ENCODE assay signal across 8 mouse cellular contexts in the genomic region with DNA sequence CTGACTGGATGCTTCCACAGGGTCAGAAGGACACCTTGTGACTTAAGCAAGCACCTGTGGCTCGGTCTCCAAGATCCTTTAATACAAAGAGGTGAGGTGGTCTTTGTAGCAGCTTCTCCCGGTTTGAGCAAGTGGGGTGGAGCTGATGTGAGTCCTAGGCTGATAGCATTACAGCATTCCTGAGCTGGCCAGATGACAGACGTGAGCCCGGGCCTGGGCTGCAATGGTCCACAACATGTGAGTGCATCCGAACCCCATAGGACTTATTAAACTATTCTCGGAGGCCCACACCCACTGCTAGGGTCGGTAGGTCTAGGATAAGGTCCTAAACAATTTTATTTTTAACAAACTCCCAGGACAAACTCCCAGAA.
A peak's percentile ranks its signal among the peaks of the same experiment; 100 is the strongest.
DNase-seq lines count a peak whose midpoint lies in the region; ATAC-seq and TF ChIP-seq lines count a peak whose summit lies in the region.

No protein-coding gene starts in this region.

- H3K9me3 ChIP-seq in hindbrain, embryonic 12.5 days (replicated peaks), result no peaks in the 10 kb centered on the region
- H3K9me3 ChIP-seq in midbrain, embryonic 16.5 days (replicated peaks; ENCODE audit: control insufficient read depth, low read length, poor library complexity, severe bottlenecking), result no peaks in the 10 kb centered on the region

- no peak overlapping the region for H3K9ac ChIP-seq in hindbrain, embryonic 12.5 days
- H3K9ac ChIP-seq in midbrain, embryonic 16.5 days (ENCODE audit: low read depth, low read length), result peak overlapping the region; percentile 54

- peaks cover 14% of the 10 kb centered on the region for H3K36me3 ChIP-seq in hindbrain, embryonic 12.5 days
- H3K36me3 ChIP-seq in midbrain, embryonic 16.5 days (ENCODE audit: control insufficient read depth, insufficient read depth, low read length), result peaks cover 6% of the 10 kb centered on the region

- ATAC-seq in hindbrain, embryonic 12.5 days (ENCODE audit: low FRiP score), result peak; percentile 64
- ATAC-seq in midbrain, embryonic 16.5 days, result peak; percentile 73

- H3K4me2 ChIP-seq in hindbrain, embryonic 12.5 days (replicated peaks), result no peak overlapping the region
- peak overlapping the region; percentile 18 for H3K4me2 ChIP-seq in midbrain, embryonic 16.5 days (ENCODE audit: low read length)

- H3K27me3 ChIP-seq in hindbrain, embryonic 12.5 days, result no peaks in the 10 kb centered on the region
- no peaks in the 10 kb centered on the region for H3K27me3 ChIP-seq in midbrain, embryonic 16.5 days (ENCODE audit: control insufficient read depth, insufficient read depth, low read depth, low read length)

- 44% methylated on average over 7 of the region's 7 CpGs for WGBS in hindbrain, embryonic 12.5 days
- 42% methylated on average over 7 of the region's 7 CpGs for WGBS in midbrain, embryonic 16.5 days

- H3K27ac ChIP-seq in layer of hippocampus, adult 2 months, result peak overlapping the region; percentile 54; the same call in 1 of the 2 replicates
- H3K27ac ChIP-seq in brown adipose tissue, adult 24 weeks (replicated peaks; ENCODE audit: low read depth, low read length), result peak overlapping the region; percentile 60
- no peak overlapping the region; the same call in 1 of the 2 replicates for H3K27ac ChIP-seq in hindbrain, embryonic 12.5 days
- peak overlapping the region; percentile 67 for H3K27ac ChIP-seq in midbrain, embryonic 16.5 days (ENCODE audit: low read length)

- TF ChIP-seq CTCF in layer of hippocampus, adult 2 months (conservative IDR thresholded peaks at IDR 0.05), result no peak

- no peak overlapping the region for H3K4me3 ChIP-seq in layer of hippocampus, adult 2 months
- H3K4me3 ChIP-seq in brown adipose tissue, adult 24 weeks (ENCODE audit: insufficient read depth, low read depth, low read length), result peak overlapping the region; percentile 4; the same call in 1 of the 2 replicates
- H3K4me3 ChIP-seq in hindbrain, embryonic 12.5 days, result no peak overlapping the region
- no peak overlapping the region for H3K4me3 ChIP-seq in midbrain, embryonic 16.5 days (ENCODE audit: low read depth, low read length)

- no peak for DNase-seq in layer of hippocampus, adult 2 months (ENCODE audit: low spot score in 2 of 2)
- no peak for DNase-seq in layer of hippocampus, adult 8-10 months (ENCODE audit: low spot score in 2 of 2)
- no peak for DNase-seq in layer of hippocampus, adult 9-11 months
- DNase-seq in testis, postnatal 14 days (ENCODE audit: low spot score), result no peak
- DNase-seq in right cerebral cortex, postnatal 4 days, result no peak

- H3K4me1 ChIP-seq in brown adipose tissue, adult 24 weeks (ENCODE audit: control insufficient read depth, insufficient read depth, insufficient read length, low read length), result no peaks in the 10 kb centered on the region
- peaks cover 11% of the 10 kb centered on the region for H3K4me1 ChIP-seq in hindbrain, embryonic 12.5 days
- peaks cover 8% of the 10 kb centered on the region; the same call in 1 of the 2 replicates for H3K4me1 ChIP-seq in midbrain, embryonic 16.5 days (ENCODE audit: control insufficient read depth, insufficient read depth, low read length)
